Mouse (Mus musculus) heart, postnatal 4 days (tissue): Measurements from ENCODE around the gene Polr1d. TPM values are rescaled to one million over a fixed set of nuclear protein-coding genes. Genes with fewer than 3 reads are reported as not detected.

Experiments used
- DNase-seq: peaks from one replicate; pipeline ENCODE4 v3.0.0; 2021
- total RNA-seq, 2 experiments: library from RNA; stranded (reverse); gene quantifications; 2 replicates each; pipeline ENCODE4 v1.2.3; 2021

The Polr1d gene
- total RNA-seq, 2 experiments from 2014 or later = 78.1 to 81.6 TPM

GRCm38 (mm10) chr5:147055572-147056245, 21.1 kb upstream of the Polr1d start:
- no peak for DNase-seq

DNA sequence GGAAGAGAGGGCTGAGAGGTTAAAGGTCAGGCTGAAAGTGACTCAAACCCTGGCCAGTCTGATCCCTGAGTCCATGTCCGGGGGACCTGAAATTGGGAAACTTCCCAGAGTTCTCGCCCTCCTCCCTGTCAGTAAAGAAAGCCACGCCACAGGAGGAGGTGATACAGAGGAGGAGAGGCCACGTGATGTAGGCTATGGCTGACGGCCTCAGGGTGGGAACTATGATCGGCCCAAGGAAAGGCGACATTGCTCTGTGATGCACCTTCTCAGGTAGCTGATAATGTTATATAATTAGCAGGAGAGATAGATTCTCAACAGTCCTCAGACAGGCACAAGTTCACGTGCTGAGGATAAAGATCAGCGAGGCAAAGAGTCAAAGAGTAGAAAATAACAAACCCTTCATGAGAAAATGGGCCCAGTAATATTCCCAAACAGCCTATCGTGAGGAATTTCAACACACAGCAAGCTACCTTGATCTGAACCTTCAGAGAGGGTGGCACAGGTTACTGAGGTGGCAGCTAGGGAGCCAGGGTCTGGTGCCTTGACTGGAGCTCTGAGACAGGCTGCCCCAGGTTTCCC, 20.0 kb upstream of the Polr1d start:
- DNase-seq = no peak

DNA sequence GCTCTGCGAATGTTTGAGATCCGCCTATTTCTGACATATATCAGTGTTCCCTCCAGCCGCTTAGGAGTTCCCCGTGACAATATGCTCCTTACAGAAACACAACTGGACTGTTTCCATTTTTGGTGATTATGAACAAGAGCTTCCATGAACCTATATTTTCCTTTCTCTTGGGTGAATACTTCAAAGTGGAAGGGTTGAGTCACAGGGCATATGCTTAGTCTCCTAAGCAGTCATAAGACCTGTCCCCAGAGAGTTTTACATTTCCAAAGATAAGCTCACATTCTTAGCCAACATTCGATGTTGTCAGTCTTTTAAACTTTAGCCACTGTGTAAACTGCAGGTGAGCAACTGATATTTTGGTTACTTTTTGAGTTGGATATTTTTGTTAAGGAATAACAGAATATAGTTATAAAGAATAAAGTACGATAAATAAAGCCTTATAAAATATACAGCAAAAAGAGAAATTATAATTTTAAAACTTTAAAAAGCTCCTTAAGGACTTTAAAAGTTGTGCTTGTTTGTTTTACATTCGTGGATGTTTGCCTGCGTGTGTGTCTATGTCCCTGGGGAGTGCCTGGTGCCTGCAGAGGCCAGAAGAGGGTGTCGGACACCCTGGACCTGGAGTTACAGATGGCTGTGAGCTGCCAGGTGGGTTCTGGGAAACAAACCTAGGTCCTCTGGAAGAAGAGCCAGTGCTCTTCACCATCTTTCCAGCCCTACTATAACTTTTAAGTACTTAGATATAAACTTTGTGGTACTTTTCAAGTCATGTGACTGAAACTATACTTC, 19.0 kb upstream of the Polr1d start:
- DNase-seq = no peak

- no peak for DNase-seq
Measured at GRCm38 (mm10) chr5:147058661-147059060, 18.2 kb upstream of the Polr1d start.

GRCm38 (mm10) chr5:147059319-147059718, 17.5 kb upstream of the Polr1d start:
- no peak for DNase-seq

DNA sequence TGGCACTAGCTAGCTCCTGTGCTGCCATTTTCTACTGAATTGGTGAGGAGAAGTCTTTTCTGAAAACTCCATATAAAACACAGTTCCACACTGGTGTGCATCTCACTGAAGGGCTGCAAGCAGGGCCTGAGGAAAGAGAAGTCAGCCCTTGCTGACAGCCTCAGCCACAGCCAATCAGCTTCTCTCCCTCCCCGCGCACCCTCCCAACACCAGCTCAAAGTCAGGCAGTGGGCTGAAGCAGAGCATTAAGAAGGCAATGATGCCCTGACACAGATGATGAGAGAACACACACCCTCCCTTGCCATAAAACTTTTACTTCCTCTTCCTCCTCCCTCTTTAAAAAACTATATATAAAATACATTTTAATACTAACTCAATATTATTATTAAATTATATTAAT, 16.8 kb upstream of the Polr1d start:
- no peak for DNase-seq

DNA sequence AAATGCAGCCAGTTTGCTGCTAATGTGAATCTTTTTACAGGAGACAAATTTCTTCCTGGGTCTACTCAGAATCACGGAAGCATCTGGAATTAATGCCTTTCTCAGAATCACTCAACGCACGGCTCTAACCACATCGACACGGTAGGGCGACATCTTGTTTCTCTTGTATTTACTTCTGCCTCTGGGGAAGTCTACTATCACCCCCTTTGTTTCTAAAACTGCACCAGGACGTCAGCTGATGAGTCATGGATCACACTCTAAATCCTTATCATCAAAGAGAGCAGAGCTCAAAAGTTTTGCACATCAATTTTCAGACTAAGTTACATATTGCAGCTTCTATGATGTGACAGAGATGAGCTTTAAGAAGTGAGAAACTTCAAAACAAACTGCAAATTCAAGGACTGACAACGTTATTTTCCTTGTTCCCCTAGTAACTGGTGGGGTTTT, 13.6 kb upstream of the Polr1d start:
- DNase-seq = no peak

GRCm38 (mm10) chr5:147066129-147066528, 10.7 kb upstream of the Polr1d start:
- DNase-seq = no peak

DNA sequence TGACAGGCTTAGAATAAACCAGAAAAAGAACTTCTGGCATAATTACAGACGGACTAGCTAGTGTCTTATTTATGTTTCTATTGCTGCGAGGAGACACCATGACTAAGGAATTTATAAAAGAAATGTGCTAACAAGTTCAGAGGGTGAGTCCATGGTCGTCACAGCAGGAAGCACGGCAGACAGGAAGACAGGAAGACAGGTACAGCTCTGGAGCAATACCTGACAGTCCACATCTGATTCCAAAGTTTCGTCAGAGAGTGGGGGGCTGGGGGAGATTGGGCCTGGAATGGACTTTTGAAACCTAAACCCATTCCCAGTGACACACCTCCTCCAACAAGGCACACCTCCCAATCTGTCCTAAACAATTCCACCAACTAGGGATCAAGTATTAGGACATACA, 9.9 kb upstream of the Polr1d start:
- no peak for DNase-seq

- no peak for DNase-seq
Measured at GRCm38 (mm10) chr5:147068876-147069275, 8.0 kb upstream of the Polr1d start.

DNA sequence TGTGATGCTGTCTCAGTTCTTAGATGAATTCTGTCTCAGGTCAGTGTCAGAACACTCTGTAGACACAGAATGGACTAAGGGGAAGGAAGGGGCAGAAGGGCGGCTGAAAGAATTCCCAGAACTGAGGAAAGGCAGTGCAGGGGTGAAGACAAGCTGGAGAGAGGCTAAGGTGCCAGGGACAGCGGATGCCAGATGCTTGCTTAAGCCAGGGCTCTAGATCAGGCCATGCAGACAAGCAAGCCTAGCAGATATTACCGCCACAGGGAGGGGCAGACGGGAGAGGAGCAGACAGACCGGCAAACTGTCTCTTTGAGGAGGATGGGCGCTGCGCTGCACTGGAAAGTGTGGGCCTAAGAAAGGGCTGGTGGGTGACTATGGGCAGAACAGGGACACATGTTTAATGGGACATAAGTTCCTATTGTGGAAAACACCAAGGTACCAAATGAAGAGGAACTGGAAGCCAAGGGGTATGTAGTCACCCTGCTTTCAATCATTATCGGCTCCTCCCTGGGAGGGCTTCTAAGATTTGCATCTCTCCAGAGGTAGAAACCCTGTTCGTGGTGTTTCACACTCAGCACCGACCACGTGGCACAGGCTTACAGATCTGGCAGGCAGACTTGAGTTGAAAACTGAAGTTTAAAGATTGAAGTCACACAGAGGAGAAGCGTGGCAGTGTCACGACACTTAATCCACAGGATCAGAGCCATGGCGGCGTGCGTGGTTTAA, 5.9 kb upstream of the Polr1d start:
- DNase-seq = peak; percentile 27

DNA sequence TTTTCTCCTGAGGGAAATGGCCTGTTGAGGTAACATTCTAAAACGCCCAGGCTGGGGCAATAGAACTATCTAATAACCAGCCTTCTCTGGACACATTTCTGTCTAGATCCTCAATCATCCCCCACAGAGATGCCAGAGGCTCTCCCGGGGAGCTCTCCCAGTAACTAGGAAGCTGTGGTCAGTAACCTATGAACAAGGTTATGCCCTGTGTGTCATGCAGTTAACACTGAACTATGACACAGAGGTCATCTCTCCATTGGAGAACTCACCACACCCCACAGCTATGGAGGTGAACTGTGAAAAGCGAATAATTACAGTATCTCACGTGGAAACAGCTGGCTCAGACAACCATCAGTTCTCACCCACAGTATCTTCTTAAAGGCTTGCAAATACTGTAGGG, 5.0 kb upstream of the Polr1d start:
- DNase-seq = no peak

DNA sequence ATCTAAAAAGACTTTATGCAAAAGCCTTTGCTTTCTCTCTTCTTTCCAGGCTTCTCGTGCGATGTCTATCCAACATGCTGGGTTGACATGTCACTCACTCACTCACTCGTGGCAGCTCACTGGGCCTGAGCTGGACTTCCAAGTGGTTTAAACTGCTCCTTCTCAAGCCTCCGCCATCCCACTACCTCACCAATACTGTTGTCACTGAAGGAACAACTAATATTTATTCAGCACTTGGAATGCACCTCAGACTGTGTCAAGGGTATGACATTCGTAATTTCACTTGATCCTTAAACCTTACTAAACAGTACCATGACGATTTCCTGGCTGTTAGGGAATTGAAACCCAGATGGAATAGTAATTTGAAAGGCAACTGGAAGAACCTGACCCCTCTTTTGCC, 3.0 kb upstream of the Polr1d start:
- no peak for DNase-seq

DNA sequence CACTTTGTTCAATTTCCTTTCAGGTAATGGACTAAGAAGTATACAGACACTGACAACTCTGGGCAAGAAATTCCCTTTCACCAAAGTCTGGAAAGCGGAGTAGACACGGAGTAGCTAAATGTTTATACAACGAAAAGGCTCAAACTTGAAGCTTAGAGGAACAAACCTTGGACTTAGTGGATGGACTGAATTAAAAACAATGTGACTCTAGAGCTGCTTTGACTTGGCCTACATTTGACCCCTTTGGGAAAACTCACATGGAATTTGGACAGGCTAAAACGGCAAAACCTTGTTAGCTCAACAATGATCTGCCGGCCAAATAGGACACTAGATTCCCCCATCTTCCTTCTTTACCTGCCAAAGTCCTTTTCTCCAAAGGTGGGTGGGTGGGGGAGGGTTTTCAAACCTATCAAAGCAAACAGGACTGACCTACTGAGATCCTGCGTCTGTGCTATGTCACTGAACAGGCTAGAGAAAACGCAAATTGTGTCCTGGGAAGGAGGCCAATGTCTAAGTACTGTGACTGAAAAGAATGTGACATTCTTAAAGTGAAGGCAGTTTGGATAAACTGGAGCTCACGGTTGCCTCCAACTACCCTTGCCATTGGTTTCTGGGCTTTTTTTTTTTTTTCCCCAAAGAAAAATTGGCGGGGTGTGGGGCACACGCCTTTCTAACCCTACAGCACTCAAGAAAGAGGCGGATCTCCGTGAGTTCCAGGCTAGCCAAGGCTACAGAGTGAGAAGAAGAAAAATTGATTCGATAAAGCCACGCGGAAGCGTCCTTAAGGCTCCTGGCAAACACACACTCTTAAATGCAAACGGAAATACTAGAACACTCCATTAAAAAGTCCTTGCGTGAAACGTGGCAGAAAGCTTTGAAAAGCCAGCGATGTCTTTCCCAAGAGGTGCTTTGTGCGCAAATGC, 1.5 kb upstream of the Polr1d start:
- DNase-seq = peak; percentile 70

DNA sequence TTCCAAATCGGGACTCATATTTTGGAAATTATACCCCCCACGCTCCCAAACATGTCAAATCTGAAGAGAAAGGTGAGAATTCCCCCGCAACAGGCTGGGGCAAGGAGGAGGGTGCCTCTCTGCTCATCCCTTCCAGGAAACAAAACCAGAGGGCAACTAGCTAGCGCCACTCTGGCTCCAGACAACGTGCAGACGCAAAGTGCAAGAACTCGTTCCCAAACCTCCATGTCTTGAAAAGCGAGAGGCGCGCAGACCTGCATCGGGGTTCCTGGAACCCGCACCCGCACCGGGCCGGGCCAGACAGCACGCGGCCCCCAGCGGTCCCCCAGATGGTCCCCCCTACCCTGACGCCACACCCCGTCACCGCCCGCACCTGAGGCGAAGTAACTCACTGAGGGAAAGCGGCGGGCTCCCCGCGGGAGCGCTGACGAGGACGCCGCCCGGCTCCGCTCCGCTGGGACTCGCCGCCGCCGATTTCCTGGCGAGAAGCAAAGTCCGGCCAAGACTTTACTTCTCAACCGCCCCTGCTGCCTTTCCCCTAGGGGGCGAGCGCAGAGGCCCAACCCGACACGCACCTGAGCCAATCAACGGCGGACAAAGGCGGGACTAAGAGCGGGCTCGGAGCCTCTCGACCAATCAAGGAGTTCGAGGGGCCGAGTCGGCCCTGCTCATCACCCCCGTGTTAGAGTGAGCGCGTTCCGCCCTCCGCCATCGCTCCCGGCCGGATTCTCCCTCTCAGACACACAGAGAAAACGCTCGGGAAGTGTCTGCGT, 638 bp upstream of the Polr1d start, which contains the start of gene Lnx2:
Gene Lnx2 (minus strand): TSS at position 561 of the 773 bp plus-strand sequence.
- peak; percentile 99 for DNase-seq

- DNase-seq = peak; percentile 93
Measured at GRCm38 (mm10) chr5:147077305-147078034, 620 bp downstream of the Polr1d start.

GRCm38 (mm10) chr5:147078110-147078900, 1.5 kb downstream of the Polr1d start:
- no peak for DNase-seq

- peak; percentile 43 for DNase-seq
Measured at GRCm38 (mm10) chr5:147085201-147085894, 8.5 kb downstream of the Polr1d start.

GRCm38 (mm10) chr5:147086816-147087215, 10.0 kb downstream of the Polr1d start:
- no peak for DNase-seq
